Mouse (Mus musculus) lung, adult 10 weeks (tissue): Measurements from ENCODE around the gene Vash1. TPM values are rescaled to one million over a fixed set of nuclear protein-coding genes. Genes with fewer than 3 reads are reported as not detected.

ENCODE experiments used
- polyA plus RNA-seq: library from polyadenylated mRNA; stranded (reverse); fragments of 350-450 nt; fragmentation: Illumina TruSeq; extraction: RNeasy Lipid Tissue Mini Kit (QIAGEN cat#74804); gene quantifications from one replicate; pipeline ENCODE4 v1.2.3, GENCODE M21; 2014; ENCODE audit warnings: low read depth, low replicate concordance; ENCODE audit not compliant: insufficient read depth

Gene Vash1
- 2.2 TPM for polyA plus RNA-seq

GRCm38 (mm10) chr12:86678591-86679545 lies at the start of gene Vash1:
Vash1 (plus strand) TSS chr12:86678700.

GRCm38 (mm10) chr12:86726120-86726640 lies 47.7 kb downstream of the Vash1 start, which contains the start of gene Angel1:
Angel1 (minus strand) TSS chr12:86726460.

GRCm38 (mm10) chr12:86734319-86734810 lies 55.9 kb downstream of the Vash1 start, which contains the start of gene Lrrc74a:
Lrrc74a (plus strand) TSS chr12:86734369.

Other genes with a start within 250 kb of the Vash1 start
- 2.9 TPM for gene Angel1, start 47.8 kb downstream of the Vash1 start, polyA plus RNA-seq
- not detected for gene Lrrc74a, start 55.7 kb downstream of the Vash1 start, polyA plus RNA-seq
- gene Irf2bpl, start 206.1 kb downstream of the Vash1 start, polyA plus RNA-seq, result 20.6 TPM